Mouse (Mus musculus): ENCODE data around the gene Faim2.

The Faim2 gene

DNA sequence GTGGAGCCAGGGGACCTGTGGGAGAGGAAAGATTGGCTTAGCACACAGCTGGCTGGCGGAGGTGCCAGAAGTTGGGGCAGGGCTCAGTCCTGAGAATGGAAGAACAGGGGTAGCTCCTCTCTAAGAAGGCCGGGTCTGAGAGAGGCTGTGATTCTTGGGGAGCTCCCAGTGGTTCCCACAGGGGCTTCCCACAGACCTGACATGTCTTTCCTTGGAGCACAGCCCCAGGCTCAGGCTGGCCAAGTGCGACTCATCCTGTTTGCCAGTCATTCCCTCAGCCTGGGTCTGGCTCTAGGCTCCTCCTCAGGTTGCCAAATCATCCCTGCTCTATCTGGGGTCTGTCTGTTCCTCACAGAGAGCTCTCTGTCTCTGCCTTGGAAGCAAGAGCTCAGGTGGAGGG lies 17.3 kb downstream of the Faim2 start:
- intact Hi-C loops (cut with DNase I), result no loop called here

DNA sequence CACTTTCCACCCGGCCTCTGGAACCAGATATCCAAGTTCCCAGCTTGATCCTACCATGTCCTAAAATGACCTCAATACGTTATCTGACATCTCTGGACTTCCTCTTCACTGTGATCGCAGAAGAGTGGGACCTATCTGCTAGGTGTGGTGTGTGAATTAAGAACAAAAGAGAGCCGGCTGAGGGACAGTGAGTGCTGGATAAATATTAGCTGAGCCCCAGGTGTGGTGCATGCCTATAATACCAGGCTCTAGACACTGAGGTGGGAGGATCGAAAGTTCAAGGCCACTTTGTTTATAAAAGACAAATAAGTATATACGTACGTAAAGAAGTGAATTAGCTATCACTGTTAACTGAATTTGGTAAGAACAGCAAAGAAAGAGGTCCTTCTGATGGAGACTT lies 18.1 kb downstream of the Faim2 start:
- intact Hi-C loops (cut with DNase I), result no loop called here

DNA sequence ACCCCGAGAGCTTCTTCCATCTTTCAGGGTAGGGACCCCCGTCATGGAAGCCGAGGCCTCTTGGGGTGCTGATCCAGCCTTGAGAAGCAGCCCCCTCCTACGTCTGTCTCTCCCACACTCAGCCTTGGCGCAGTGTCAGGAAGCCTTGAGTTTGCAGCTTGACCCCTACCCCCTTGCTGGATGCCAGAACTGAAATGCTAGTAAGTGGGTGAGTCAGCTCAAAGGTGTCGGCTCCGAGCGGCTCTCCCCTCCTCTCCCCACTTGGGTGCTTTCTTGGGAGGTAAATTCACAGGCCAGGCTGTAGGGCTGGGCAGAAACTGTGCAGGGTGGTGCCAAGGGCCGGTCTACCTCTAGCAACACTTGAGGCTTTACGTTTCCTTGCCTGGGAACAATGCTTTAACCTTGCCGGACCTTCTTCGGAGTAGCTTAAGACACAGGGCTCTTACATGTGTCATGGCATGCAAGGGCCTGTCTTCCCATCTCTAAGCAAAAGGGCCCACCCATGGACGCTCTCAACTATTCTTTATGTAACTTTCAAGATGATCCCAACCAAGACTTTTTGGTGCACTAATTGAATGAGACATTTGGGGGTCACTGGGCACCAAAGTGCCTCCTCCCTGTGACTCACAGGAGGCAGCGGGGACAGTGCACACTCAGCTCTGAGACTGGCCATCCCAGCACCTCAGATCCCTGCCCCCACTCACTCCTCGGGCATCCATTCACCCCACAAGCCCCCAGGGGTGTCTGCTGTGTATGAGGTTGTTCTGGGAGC lies 22.5 kb downstream of the Faim2 start:
- intact Hi-C loops (cut with DNase I), result no loop called here

DNA sequence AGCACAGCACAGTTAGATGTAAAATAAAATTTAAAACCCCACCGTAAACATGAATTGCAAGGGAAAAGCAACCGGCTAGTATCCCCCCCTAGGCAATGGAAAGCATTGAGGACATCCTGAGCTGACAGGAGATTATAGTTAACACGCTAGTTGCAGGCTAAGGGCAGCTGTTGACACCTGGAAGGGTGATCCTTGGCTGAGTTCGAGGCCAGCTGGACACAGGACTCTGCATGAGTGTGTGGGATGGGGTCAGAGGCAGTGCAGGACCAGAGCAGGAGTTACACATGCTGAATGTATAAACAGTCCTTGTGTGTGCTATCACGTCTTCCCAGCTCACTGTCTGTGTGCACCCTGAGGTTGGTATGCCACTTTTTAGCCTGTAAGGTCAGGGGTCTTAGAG lies 24.7 kb downstream of the Faim2 start:
- intact Hi-C loops (cut with DNase I), result loop anchor here (5.0 kb wide), 1 partner anchor 189 kb away; no protein-coding TSS in a partner anchor

DNA sequence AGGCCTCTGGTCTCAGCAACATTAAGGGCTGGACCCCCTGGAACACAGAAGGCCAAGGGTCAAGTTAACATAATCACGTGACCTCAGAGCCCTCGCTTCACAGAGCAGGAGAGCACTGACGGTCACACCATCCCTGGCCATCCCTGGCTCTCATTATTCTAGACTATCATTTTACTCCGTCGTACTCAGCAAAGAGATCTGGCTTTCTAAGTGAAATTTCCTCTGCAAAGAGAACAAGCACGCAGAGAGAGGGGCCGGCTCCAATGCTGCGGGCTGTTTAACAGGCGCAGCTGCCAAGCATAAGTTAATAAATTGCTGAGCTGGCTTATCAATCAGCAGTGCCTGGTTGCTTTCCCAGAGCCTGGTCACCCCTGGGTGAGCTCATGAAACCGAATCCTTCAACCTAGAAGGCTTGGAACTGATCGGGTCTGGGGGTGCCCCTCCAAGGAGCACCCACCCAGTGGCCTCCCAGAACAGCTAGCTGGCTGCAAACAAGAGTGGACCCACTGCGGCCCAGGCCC lies 25.6 kb downstream of the Faim2 start:
- intact Hi-C loops (cut with DNase I), result loop anchor here (5.0 kb wide), 1 partner anchor 190 kb away; no protein-coding TSS in a partner anchor

- intact Hi-C loops (cut with DNase I), result loop anchor here (5.0 kb wide), 1 partner anchor 191 kb away; no protein-coding TSS in a partner anchor
Measured at GRCm38 (mm10) chr15:99501292-99502260, 26.4 kb downstream of the Faim2 start.

DNA sequence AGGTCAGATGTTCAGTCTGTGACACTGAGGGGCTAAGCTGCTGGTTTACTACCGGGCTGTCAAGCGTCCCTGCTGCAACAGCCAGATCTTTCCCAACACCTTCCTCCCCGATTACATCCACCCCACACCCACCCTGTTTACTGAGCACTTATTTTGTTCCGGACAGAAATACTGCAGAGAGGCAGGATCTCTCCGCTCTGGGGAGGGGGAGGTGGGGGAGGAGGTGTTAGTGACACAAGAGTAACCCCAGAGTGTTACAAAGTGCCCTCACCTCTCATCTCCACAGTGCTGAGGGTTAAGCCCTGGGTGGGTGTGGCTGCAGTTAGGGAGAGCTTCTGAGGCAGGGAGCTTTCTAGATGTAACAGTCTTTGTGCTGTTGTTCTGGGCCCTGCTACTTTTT lies 27.6 kb downstream of the Faim2 start:
- intact Hi-C loops (cut with DNase I), result loop anchor here (5.0 kb wide), 1 partner anchor 192 kb away; no protein-coding TSS in a partner anchor

DNA sequence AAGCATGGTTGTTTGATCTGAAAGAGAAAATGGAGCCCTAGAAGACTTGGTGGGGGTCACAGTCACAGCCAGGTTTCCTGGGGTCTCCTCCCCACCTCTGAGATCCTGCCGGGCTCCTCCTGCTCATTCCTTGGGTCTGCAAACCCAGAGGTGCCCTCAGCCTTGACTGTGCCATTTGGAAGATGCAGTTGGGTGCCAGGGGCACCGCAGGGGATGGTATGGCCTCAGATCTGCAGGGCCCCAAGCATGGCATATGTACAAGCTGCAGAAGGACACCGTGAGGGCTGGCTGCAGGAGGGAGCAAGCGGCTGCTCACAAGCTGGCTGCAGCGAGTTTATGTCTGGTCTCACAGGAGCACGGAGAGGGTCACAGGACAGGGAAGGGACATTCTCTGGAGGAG lies 28.2 kb downstream of the Faim2 start:
- intact Hi-C loops (cut with DNase I), result loop anchor here (5.0 to 10.0 kb wide), 4 partner anchors 98 to 275 kb away; partner anchors contain the start of gene Cers5

GRCm38 (mm10) chr15:99498781-99499180 lies 29.2 kb downstream of the Faim2 start:
- intact Hi-C loops (cut with DNase I), result loop anchor here (5.0 to 10.0 kb wide), 3 partner anchors 99 to 276 kb away; partner anchors contain the start of gene Cers5

GRCm38 (mm10) chr15:99498356-99498755 lies 29.6 kb downstream of the Faim2 start:
- intact Hi-C loops (cut with DNase I), result loop anchor here (5.0 to 10.0 kb wide), 3 partner anchors 99 to 276 kb away; partner anchors contain the start of gene Cers5

GRCm38 (mm10) chr15:99497527-99498242 lies 30.3 kb downstream of the Faim2 start:
- intact Hi-C loops (cut with DNase I), result loop anchor here (5.0 to 10.0 kb wide), 3 partner anchors 100 to 277 kb away; partner anchors contain the start of gene Cers5

- intact Hi-C loops (cut with DNase I), result loop anchor here (5.0 to 10.0 kb wide), 3 partner anchors 100 to 278 kb away; partner anchors contain the start of gene Cers5
Measured at GRCm38 (mm10) chr15:99497061-99497460, 30.9 kb downstream of the Faim2 start.

DNA sequence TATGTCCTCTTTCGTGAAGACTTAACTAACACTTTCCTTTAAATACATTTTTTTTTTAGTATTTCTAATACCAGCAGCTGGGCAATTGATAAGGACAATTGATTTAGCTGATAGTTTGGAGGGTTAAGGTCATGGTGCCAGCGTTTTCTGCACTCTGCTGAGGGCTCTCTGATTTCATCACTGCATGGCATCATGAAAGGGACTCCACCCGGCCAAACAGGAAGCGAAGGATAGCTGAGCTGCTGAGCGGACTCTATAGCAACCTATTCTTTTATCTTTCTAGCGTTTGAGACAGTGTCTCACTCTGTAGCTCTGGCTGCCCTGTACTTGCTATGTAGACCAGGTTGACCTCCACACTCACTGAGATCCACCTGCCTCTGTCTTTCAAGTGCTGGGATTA lies 43.2 kb downstream of the Faim2 start:
- intact Hi-C loops (cut with DNase I), result no loop called here

DNA sequence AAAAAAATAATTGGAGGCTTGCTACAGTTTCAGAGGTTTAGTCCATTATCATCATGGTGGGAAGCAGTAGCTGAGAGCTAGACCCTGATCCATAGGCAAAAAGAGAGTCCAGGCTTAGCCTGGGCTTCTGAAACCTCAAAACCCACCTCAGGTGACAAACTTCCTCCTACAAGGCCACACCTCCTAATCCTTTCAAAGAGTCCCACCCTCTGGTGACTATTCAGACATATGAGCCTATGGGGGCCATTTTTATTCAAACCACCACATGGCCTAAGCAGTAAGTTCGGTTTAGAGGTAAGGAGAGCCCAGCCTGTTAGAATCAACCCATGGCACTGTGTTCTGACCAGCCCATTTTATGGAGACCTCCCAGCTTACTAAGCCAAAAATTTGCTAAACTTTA lies 52.2 kb downstream of the Faim2 start:
- intact Hi-C loops (cut with DNase I), result no loop called here

- intact Hi-C loops (cut with DNase I), result loop anchor here (5.0 kb wide), 1 partner anchor 157 kb away; no protein-coding TSS in a partner anchor
Measured at GRCm38 (mm10) chr15:99474576-99474926, 53.4 kb downstream of the Faim2 start, which contains the start of gene Bcdin3d. Gene Bcdin3d, minus strand, starts transcription at chr15:99474730.

- intact Hi-C loops (cut with DNase I), result loop anchor here (5.0 kb wide), 1 partner anchor 157 kb away; no protein-coding TSS in a partner anchor
Measured at GRCm38 (mm10) chr15:99473801-99474575, 54.0 kb downstream of the Faim2 start.

DNA sequence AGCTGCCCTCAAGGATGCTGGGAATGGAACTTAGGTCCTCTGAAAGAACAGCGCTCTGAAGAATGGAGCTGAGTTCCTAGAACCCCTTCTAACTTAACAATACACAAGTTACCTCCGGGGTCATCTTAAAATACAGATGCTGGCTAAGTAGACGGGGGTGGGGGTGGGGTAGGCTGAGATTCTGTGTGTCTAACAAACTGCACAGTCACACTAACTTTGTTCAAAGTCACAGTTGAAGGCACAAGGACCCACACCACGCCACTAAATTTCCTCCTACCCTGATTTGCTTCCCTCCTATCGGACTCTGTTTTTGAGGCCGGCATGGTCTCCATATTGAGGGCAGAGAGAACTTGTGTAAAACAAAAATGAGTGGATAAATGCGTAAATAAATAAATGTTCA lies 55.0 kb downstream of the Faim2 start:
- intact Hi-C loops (cut with DNase I), result loop anchor here (5.0 kb wide), 1 partner anchor 156 kb away; no protein-coding TSS in a partner anchor

GRCm38 (mm10) chr15:99471677-99472063 lies 56.3 kb downstream of the Faim2 start:
- intact Hi-C loops (cut with DNase I), result loop anchor here (1.0 to 5.0 kb wide), 2 partner anchors 55 to 154 kb away; no protein-coding TSS in a partner anchor

DNA sequence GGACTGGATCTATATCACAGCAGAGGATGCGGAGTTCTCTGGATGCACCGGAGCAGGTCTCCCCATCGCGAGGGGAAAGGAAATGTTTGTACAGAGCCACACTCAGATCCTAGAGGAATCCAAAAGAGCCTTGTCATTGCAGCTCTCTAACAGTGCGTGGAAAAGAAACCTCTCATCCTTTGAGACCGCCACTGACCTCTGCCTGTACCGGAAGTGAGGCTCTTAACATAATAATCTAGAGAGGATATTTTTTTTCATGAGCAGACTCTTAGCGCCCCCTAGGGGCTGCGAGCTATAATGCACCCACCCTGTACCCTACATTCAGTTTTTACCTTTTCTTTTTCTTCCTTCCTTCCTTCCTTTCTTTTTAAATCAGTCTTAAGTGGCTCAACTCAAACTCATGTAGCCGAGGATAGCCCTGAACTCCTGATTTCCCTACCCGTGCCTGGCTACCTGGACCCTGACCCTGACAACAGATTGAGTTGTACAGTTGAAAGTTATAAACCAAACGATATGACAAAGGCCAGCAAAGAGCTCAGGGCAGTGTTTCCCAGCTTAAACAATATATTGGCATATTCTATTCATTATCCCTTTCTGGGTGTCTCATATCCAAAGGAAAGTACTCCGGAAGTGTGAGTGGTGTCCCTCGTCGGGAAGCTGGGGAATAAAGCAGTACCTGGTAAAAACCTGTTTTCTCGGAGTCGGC lies 56.8 kb downstream of the Faim2 start:
- intact Hi-C loops (cut with DNase I), result loop anchor here (1.0 to 5.0 kb wide), 2 partner anchors 55 to 154 kb away; no protein-coding TSS in a partner anchor

Data from adrenal gland (tissue).